Mouse (Mus musculus): ENCODE data around the gene Hspa2. TPM values are rescaled to one million over a fixed set of nuclear protein-coding genes. Genes with fewer than 3 reads are reported as not detected.
A peak's percentile ranks its signal among the peaks of the same experiment; 100 is the strongest.

The Hspa2 gene
- polyA plus RNA-seq, 1 experiment from 2014 or later = 18.8 TPM

DNA sequence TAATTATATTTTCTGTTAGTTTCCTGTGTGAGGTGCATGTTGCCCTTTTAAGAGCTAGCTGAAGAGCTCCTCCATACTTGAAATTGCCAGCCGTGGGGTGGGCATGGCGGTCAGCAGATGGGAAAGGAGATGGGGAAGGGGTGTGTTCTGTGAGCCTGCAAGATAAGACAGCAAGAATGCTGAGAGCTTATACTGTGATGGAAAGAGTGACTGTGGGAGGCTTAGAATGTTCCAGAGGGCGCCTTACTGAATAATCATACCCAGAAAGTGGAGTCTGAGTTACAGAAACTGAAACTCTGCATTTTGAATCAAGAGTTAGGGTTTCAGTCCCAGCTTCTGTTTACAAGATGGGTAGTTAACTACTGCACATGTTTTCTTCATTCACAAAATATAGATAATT lies 28.5 kb upstream of the Hspa2 start:
- DNase-seq (ENCODE audit: low spot score) = no peak
- H3K9me3 ChIP-seq (ENCODE audit: control insufficient read depth, low read length) = no peaks in the 10 kb centered on the region
- 74% methylated on average over 3 of the region's 3 CpGs for WGBS

DNA sequence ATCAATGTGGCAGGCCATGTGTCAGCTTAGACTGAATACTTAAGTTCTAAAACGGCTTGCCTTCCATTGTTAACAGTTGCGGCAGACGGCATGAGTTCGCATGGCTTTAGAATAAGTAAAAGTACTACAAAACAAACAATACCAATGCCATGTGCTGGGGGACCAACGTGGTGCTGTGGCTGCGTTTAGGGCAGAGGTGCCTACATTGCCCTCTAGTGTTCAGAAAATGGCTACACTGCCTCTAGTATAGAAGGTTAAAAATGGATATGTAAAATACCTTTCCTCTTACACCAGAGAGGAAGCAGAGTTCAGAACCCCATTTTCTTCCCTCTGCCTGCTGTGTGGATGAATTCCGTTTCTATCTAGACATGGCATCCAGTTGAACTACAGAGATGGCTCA lies 27.3 kb upstream of the Hspa2 start:
- H3K27me3 ChIP-seq (ENCODE audit: control insufficient read depth, insufficient read depth, low read length) = no peaks in the 10 kb centered on the region

More for the DNA sequence above, 28.5 kb upstream of the Hspa2 start:
- Histone ChIP-seq H3K9ac (ENCODE audit: low read length) (no peak overlapping the region), H3K27me3 (ENCODE audit: control insufficient read depth, insufficient read depth, low read length) (no peaks in the 10 kb centered on the region), H3K4me2 (replicated peaks; ENCODE audit: low read depth) (no peak overlapping the region), H3K36me3 (ENCODE audit: control insufficient read depth, insufficient read depth, low read length) (no peaks in the 10 kb centered on the region), H3K4me1 (replicated peaks; ENCODE audit: control insufficient read depth, insufficient read depth) (no peaks in the 10 kb centered on the region), H3K4me3 (ENCODE audit: low read depth, low read length) (no peak overlapping the region), H3K27ac (replicated peaks) (no peak overlapping the region)
- TF ChIP-seq EP300 (optimal IDR thresholded peaks at IDR 0.05) (no peak), CTCF (IDR thresholded peaks at IDR 0.05; ENCODE audit: low read depth) (no peak)
- no peak for ATAC-seq (ENCODE audit: low FRiP score, low TSS enrichment)

DNA sequence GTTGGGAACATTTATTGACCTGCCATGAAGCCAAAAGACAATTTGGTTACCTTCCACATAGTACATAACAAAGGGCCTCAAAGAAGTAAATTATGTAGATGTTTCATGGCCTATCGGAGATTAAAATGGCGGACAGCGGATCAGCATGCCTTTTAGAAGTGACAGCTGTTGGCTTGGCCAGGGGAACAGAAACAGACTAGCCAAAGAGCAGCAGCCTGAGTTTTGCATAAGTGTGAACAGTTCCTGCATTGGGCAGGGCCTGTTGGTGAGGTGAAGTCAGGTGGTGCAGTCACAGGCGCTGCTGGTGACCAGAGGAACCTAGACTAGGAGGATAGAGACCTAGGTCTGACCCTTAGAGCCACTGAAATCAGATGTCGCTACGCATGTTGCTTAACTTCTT lies 26.9 kb upstream of the Hspa2 start:
- no peaks in the 10 kb centered on the region for H3K4me1 ChIP-seq (replicated peaks; ENCODE audit: control insufficient read depth, insufficient read depth)
- no peak for DNase-seq (ENCODE audit: low spot score)
- no peak for TF ChIP-seq CTCF (IDR thresholded peaks at IDR 0.05; ENCODE audit: low read depth)
- no peak for TF ChIP-seq EP300 (optimal IDR thresholded peaks at IDR 0.05)
- H3K4me2 ChIP-seq (replicated peaks; ENCODE audit: low read depth) = no peak overlapping the region
- WGBS = 90% methylated on average over 6 of the region's 6 CpGs
- no peak overlapping the region for H3K4me3 ChIP-seq (ENCODE audit: low read depth, low read length)
- H3K27me3 ChIP-seq (ENCODE audit: control insufficient read depth, insufficient read depth, low read length) = no peaks in the 10 kb centered on the region
- no peak for ATAC-seq (ENCODE audit: low FRiP score, low TSS enrichment)
- H3K9me3 ChIP-seq (ENCODE audit: control insufficient read depth, low read length) = no peaks in the 10 kb centered on the region
- no peak overlapping the region for H3K27ac ChIP-seq (replicated peaks)
- H3K9ac ChIP-seq (ENCODE audit: low read length) = no peak overlapping the region
- no peaks in the 10 kb centered on the region for H3K36me3 ChIP-seq (ENCODE audit: control insufficient read depth, insufficient read depth, low read length)

More for the DNA sequence above, 27.3 kb upstream of the Hspa2 start:
- Histone ChIP-seq H3K4me2 (replicated peaks; ENCODE audit: low read depth) (no peak overlapping the region), H3K4me3 (ENCODE audit: low read depth, low read length) (no peak overlapping the region), H3K9ac (ENCODE audit: low read length) (no peak overlapping the region), H3K27ac (replicated peaks) (no peak overlapping the region), H3K4me1 (replicated peaks; ENCODE audit: control insufficient read depth, insufficient read depth) (no peaks in the 10 kb centered on the region), H3K36me3 (ENCODE audit: control insufficient read depth, insufficient read depth, low read length) (no peaks in the 10 kb centered on the region), H3K9me3 (ENCODE audit: control insufficient read depth, low read length) (no peaks in the 10 kb centered on the region)
- no peak for TF ChIP-seq EP300 (optimal IDR thresholded peaks at IDR 0.05)
- TF ChIP-seq CTCF (IDR thresholded peaks at IDR 0.05; ENCODE audit: low read depth) = peak; percentile 77
- DNase-seq (ENCODE audit: low spot score) (peak; percentile 37), ATAC-seq (ENCODE audit: low FRiP score, low TSS enrichment) (peak; percentile 47; the same call in 1 of the 2 replicates)
- WGBS = 44% methylated on average over 7 of the region's 7 CpGs

DNA sequence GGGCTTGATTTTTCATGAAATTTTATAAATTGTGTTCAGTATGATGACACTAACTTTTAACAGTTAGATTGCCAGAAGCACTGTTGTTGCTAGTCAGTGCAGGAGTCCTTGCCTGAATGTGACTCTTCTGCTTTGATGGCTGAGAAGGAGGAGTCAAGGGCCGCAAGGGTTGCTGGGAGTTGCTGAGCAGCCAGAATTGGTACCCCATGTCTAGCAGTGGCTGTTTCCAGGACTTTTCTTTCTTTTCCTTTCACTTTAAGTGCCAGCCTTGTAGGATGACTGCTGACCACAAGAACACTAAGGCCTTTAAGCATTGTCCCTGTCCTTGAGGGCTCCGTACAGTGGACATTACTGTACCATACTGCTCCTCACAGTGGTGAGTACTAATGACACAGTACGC lies 26.2 kb upstream of the Hspa2 start:
- ATAC-seq (ENCODE audit: low FRiP score, low TSS enrichment) = no peak

DNA sequence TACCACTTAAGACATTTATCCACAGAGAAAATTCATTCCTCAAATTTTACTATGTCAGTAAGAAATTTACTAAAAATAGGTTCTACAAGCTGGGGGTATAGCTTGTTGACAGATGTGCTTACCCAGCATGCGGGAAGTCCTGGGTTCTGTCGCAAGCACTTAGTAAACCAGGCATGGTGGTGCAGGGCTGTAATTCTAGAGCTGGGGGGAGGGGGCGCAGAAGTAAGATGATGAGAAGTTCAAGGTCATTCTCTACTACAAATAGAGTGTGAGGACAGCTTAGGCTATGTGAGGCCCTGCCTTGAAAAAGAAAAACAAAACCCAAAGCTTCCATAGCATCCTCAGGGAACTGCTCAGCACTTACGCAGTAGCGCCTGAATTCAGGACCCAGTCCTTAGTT lies 25.4 kb upstream of the Hspa2 start:
- no peak overlapping the region for H3K27ac ChIP-seq (replicated peaks)
- ATAC-seq (ENCODE audit: low FRiP score, low TSS enrichment) = no peak
- no peaks in the 10 kb centered on the region for H3K4me1 ChIP-seq (replicated peaks; ENCODE audit: control insufficient read depth, insufficient read depth)
- no peak for DNase-seq (ENCODE audit: low spot score)
- no peak overlapping the region for H3K4me3 ChIP-seq (ENCODE audit: low read depth, low read length)
- H3K36me3 ChIP-seq (ENCODE audit: control insufficient read depth, insufficient read depth, low read length) = no peaks in the 10 kb centered on the region
- H3K9ac ChIP-seq (ENCODE audit: low read length) = no peak overlapping the region
- no peaks in the 10 kb centered on the region for H3K9me3 ChIP-seq (ENCODE audit: control insufficient read depth, low read length)
- 78% methylated on average over 5 of the region's 5 CpGs for WGBS
- H3K27me3 ChIP-seq (ENCODE audit: control insufficient read depth, insufficient read depth, low read length) = no peaks in the 10 kb centered on the region
- no peak for TF ChIP-seq CTCF (IDR thresholded peaks at IDR 0.05; ENCODE audit: low read depth)
- no peak for TF ChIP-seq EP300 (optimal IDR thresholded peaks at IDR 0.05)
- no peak overlapping the region for H3K4me2 ChIP-seq (replicated peaks; ENCODE audit: low read depth)

More for the DNA sequence above, 26.2 kb upstream of the Hspa2 start:
- no peak for DNase-seq (ENCODE audit: low spot score)
- no peaks in the 10 kb centered on the region for H3K27me3 ChIP-seq (ENCODE audit: control insufficient read depth, insufficient read depth, low read length)
- TF ChIP-seq CTCF (IDR thresholded peaks at IDR 0.05; ENCODE audit: low read depth) (no peak), EP300 (optimal IDR thresholded peaks at IDR 0.05) (no peak)
- no peaks in the 10 kb centered on the region for H3K9me3 ChIP-seq (ENCODE audit: control insufficient read depth, low read length)
- no peak overlapping the region for H3K9ac ChIP-seq (ENCODE audit: low read length)
- no peak overlapping the region for H3K4me3 ChIP-seq (ENCODE audit: low read depth, low read length)
- no peak overlapping the region for H3K27ac ChIP-seq (replicated peaks)
- H3K4me2 ChIP-seq (replicated peaks; ENCODE audit: low read depth) = no peak overlapping the region
- no peaks in the 10 kb centered on the region for H3K36me3 ChIP-seq (ENCODE audit: control insufficient read depth, insufficient read depth, low read length)
- no peaks in the 10 kb centered on the region for H3K4me1 ChIP-seq (replicated peaks; ENCODE audit: control insufficient read depth, insufficient read depth)
- 83% methylated on average over 3 of the region's 3 CpGs for WGBS

DNA sequence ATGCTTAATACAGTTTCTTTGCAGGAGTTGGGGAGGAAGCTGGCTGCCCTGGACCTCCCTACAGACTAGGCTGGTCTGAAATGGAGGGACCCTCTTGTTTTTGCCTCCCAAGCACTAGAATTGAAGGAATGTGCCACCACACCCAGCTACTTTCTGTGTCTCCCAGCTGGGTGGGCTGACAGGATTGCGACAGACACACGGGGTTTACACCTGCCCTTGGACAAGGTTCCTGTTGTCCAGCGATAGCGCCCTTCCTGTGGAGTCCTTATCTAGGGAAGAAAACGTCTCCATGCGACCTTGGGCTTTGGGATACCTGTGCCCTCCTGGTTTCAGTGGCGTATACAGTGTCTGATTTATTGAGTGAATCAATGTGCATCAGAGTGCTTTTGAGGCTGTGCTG lies 23.8 kb upstream of the Hspa2 start:
- Histone ChIP-seq H3K36me3 (ENCODE audit: control insufficient read depth, insufficient read depth, low read length) (no peaks in the 10 kb centered on the region), H3K27ac (replicated peaks) (no peak overlapping the region), H3K9ac (ENCODE audit: low read length) (no peak overlapping the region), H3K4me3 (ENCODE audit: low read depth, low read length) (no peak overlapping the region), H3K4me2 (replicated peaks; ENCODE audit: low read depth) (no peak overlapping the region), H3K4me1 (replicated peaks; ENCODE audit: control insufficient read depth, insufficient read depth) (no peaks in the 10 kb centered on the region), H3K27me3 (ENCODE audit: control insufficient read depth, insufficient read depth, low read length) (no peaks in the 10 kb centered on the region), H3K9me3 (ENCODE audit: control insufficient read depth, low read length) (no peaks in the 10 kb centered on the region)
- ATAC-seq (ENCODE audit: low FRiP score, low TSS enrichment) (no peak), DNase-seq (ENCODE audit: low spot score) (no peak)
- 70% methylated on average over 7 of the region's 7 CpGs for WGBS
- no peak for TF ChIP-seq CTCF (IDR thresholded peaks at IDR 0.05; ENCODE audit: low read depth)
- no peak for TF ChIP-seq EP300 (optimal IDR thresholded peaks at IDR 0.05)

Data from stomach, postnatal 0 days (tissue).